Mouse (Mus musculus): ENCODE measurements around the gene Srsf5. TPM values are rescaled to one million over a fixed set of nuclear protein-coding genes. Genes with fewer than 3 reads are reported as not detected.

Srsf5 gene
- 939 TPM for polyA plus RNA-seq (2017; shearing (Covaris generic))

GRCm38 (mm10) chr12:80945334-80945995, at the start of gene Srsf5:
Gene Srsf5 (plus strand): TSS chr12:80945504.

DNA sequence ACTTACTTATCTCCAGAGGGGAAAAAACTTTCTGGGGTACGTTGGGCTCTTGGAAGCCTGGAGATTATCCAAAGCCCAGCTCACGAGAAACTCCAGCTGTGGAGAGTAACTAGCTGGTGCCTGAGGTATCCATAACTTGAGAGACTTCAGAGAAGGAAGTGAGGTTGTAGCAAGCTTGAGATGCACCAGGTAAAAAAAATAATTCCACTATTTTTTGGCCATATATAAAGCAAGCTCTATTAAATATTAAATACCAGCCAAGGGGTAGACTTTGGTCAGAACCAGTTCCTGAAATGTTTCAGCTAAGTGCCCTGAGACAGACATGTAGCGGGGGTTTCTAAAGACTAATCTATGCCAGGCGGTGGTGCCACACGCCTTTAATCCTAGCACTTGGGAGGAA, 23.3 kb downstream of the Srsf5 start, which contains the start of gene Slc10a1:
TSS of gene Slc10a1 (minus strand) at position 101 of the 400 bp plus-strand sequence.

Other genes starting within 250 kb of the Srsf5 start
- gene Ccdc177, start 184.8 kb upstream of the Srsf5 start, polyA plus RNA-seq (2017; shearing (Covaris generic)), result 0.39 TPM
- gene Susd6, start 155.0 kb upstream of the Srsf5 start, polyA plus RNA-seq (2017; shearing (Covaris generic)), result 169 TPM
- 1.0 TPM for gene Slc10a1, start 23.2 kb downstream of the Srsf5 start, polyA plus RNA-seq (2017; shearing (Covaris generic))
- 1.4 TPM for gene Smoc1, start 81.3 kb downstream of the Srsf5 start, polyA plus RNA-seq (2017; shearing (Covaris generic))